Mouse (Mus musculus): ENCODE measurements around the gene Thrap3.

GRCm38 (mm10) chr4:126194216-126194615 is 8.3 kb downstream of the Thrap3 start:
- TF ChIP-seq E2F4 (IDR thresholded peaks at IDR 0.05; ENCODE audit: insufficient read depth) = no peak
- no peak for TF ChIP-seq TCF12 (IDR thresholded peaks at IDR 0.05; ENCODE audit: insufficient read depth, poor library complexity, severe bottlenecking)
- no peak for TF ChIP-seq POLR2A (IDR thresholded peaks at IDR 0.05; ENCODE audit: insufficient read length, low read depth)
- TF ChIP-seq POLR2AphosphoS2 (IDR thresholded peaks at IDR 0.05; ENCODE audit: insufficient read length, low read depth) = no peak
- TF ChIP-seq MYOD1 (IDR thresholded peaks at IDR 0.05; ENCODE audit: control insufficient read depth in 1 of 3, insufficient read length in 2 of 3, low read depth in 2 of 3) = no peak
- TF ChIP-seq CEBPB (IDR thresholded peaks at IDR 0.05; ENCODE audit: insufficient read depth, poor library complexity, severe bottlenecking) = no peak
- no peak for TF ChIP-seq USF1 (IDR thresholded peaks at IDR 0.05; ENCODE audit: low read depth)
- no peak for TF ChIP-seq MAX (IDR thresholded peaks at IDR 0.05; ENCODE audit: low read depth)
- TF ChIP-seq SRF (IDR thresholded peaks at IDR 0.05; ENCODE audit: control insufficient read depth, insufficient read length, low read depth) = no peak
- TF ChIP-seq MYOG (IDR thresholded peaks at IDR 0.05; ENCODE audit: control insufficient read depth in 1 of 3, insufficient read depth in 1 of 3, insufficient read length in 2 of 3, low read depth in 2 of 3) = no peak
- TF ChIP-seq TCF3 (IDR thresholded peaks at IDR 0.05; ENCODE audit: insufficient read length, low read depth) = no peak
